Mouse (Mus musculus): Measurements from ENCODE around the gene Cd164.

The Cd164 gene

DNA sequence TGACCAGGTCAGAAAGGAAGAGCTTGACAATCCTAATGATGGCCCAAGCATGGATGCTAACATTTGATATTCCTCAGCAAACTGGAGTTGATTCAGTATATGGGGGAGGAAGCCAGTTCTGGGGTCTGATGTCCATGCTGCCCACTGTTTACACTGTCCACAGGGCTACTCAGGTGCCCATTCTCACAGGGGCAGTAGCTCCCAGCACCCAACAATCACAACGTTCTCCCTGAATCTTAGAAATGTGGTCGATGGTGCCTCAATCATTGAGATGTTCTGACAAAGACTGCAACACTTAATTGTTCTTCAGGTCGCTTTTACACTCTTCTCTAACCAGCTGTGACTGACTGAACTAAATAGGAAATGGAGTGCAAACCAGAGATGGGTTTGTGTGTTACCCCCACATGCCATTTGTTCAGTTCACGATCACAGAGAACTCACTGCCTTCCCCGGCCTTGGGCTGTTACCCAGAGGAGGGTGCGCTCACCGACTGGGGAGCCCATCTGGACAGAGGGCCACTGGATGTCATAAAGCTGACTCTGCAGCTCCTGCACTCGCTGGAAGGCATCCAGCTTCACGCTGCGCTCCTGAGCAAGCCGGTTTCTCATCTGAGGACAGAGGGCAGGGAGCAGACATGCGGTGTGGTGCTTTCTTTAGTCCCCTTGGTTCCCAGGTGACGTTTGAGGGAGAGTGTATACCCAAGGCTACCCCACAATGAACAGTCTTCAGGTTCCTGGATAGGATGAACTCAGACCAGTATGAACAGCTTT, 27.4 kb downstream of the Cd164 start:
- no peak for DNase-seq (ENCODE audit: extremely low read depth, low read depth)

GRCm38 (mm10) chr10:41550711-41551110, 31.5 kb downstream of the Cd164 start:
- no peak for DNase-seq (ENCODE audit: extremely low read depth, low read depth)

GRCm38 (mm10) chr10:41552319-41552718, 33.1 kb downstream of the Cd164 start:
- no peak for DNase-seq (ENCODE audit: extremely low read depth, low read depth)

- DNase-seq (ENCODE audit: extremely low read depth, low read depth) = no peak
Measured at GRCm38 (mm10) chr10:41552847-41553589, 33.8 kb downstream of the Cd164 start.

DNA sequence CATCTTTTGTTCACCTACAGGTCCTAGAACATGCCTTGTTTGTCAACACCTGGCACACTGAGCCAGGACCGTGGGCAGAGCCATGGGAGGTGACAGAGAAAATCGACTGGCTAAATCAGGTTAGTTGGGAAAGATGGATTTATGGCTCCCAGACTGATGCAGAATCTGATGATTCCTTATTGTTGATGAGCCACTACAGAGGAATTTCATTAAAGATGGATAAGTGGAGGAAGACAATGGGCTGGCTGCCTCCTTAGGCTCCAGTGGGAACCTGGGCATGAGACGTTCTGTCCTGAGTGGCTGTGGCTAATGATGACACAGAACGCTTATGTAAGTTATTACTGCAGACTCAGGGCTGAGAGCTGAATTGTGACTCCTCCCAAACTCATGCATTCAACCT, 34.5 kb downstream of the Cd164 start:
- no peak for DNase-seq (ENCODE audit: extremely low read depth, low read depth)

GRCm38 (mm10) chr10:41555081-41555480, 35.9 kb downstream of the Cd164 start:
- DNase-seq (ENCODE audit: extremely low read depth, low read depth) = no peak

DNA sequence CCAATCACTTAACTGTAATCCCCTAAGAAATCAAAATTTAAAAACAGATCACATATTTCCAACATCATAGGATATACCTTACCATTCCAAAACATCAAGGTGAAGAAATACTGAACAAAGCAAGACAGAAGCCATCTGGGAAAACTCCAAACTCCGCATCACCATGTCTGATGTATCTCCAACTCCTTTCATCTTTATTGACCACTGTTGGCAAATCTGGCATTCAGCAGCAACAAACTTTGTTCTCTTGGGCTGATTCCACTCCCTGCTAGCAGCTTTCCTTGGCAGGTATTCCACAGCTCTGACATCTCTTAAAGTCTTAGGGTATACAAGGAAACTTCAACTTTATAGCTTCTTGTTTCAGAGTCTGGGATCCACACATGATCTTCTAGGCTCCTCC, 39.2 kb downstream of the Cd164 start:
- no peak for DNase-seq (ENCODE audit: extremely low read depth, low read depth)

GRCm38 (mm10) chr10:41561701-41562395, 42.6 kb downstream of the Cd164 start:
- DNase-seq (ENCODE audit: extremely low read depth, low read depth) = no peak

DNA sequence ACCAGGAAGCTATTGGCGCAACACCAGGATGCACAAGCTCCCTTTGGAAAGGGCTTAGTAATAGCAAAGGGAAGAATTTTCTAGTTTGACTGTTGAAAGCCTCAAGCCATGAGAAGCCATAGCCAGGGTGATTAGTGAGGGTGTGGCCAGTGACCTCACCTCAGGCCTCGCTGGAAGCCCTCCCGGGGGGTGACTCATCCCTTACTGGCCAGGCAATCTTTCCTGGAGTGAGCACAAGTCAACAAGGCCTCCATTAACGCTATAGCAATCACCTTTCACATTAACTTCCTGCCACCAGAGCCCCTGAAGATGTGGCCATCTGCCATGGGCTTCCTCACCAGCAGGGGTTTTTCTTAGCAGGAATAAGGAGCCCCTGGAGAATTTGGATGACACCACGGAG, 45.9 kb downstream of the Cd164 start:
- no peak for DNase-seq (ENCODE audit: extremely low read depth, low read depth)

GRCm38 (mm10) chr10:41568306-41568705, 49.1 kb downstream of the Cd164 start:
- DNase-seq (ENCODE audit: extremely low read depth, low read depth) = no peak

GRCm38 (mm10) chr10:41571065-41571464, 51.9 kb downstream of the Cd164 start:
- DNase-seq (ENCODE audit: extremely low read depth, low read depth) = no peak

- no peak for DNase-seq (ENCODE audit: extremely low read depth, low read depth)
Measured at GRCm38 (mm10) chr10:41572274-41572673, 53.1 kb downstream of the Cd164 start.

GRCm38 (mm10) chr10:41573190-41573589, 54.0 kb downstream of the Cd164 start:
- DNase-seq (ENCODE audit: extremely low read depth, low read depth) = no peak

DNA sequence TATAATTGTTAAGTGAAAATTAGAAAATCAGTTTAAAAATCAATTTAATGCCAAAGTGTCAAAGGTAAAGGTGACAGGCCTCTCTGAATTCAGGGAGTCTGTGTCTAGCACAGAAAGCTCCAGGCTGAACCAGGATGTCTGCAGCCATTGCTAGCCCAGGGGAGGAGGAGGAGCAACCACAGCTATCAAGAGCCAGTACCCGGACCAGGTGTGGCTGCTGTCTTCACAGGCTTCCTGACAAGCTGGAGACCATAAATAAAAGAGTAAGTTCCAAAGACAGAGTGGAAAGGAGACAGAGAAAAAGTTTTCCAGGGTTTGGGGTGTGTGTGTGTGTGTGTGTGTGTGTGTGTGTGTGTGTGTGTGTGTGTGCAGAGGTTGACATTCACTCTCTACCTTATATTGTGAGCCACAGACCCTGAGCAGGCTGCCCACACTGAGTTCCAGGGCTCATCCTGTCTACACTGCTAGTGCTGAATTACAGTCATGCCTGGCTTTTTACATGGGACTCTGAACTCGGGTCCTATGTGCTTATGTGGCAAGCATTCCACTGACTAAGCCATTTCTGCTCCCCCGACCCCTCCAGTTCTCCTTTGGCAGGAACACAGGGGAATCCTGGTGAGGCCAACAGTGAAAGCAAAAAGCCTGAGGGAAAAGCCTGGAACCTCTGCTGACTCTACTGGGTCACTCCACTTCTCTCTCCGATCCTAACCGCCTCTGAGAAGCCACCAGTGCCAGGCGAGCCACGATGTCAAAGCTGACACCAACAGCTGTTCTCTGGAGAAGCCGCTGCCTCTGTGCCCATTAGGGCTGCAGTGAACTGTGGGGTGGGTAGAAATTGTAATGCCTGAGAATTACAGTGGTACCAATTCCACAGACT, 56.5 kb downstream of the Cd164 start:
- no peak for DNase-seq (ENCODE audit: extremely low read depth, low read depth)

- DNase-seq (ENCODE audit: extremely low read depth, low read depth) = no peak
Measured at GRCm38 (mm10) chr10:41576328-41576833, 57.2 kb downstream of the Cd164 start.

GRCm38 (mm10) chr10:41578541-41578940, 59.3 kb downstream of the Cd164 start:
- no peak for DNase-seq (ENCODE audit: extremely low read depth, low read depth)

DNA sequence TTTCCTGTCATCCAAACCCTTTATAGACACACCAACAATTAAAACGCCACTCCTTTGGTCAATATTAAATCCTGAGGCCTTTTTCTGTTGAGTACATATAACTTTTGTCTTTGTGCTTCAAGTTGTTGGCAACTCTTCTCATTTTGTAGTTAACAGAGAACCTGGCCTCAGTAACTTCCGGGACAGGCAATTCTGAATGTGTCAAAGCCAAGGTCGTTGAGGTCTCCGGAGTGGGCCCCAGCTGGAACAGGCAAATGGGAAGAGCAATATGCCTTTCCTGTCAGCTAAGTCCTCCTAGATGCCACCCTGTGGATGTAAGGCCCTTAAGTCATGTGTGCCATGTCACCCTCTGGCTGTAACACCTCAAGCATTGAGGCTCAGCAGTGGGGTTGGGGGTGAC, 61.2 kb downstream of the Cd164 start:
- no peak for DNase-seq (ENCODE audit: extremely low read depth, low read depth)

All from MEL-GATA-1-ER (cell line).